Mouse (Mus musculus) gastrocnemius, postnatal 36 days (tissue): ENCODE results near the gene Alox5ap. TPM values are rescaled to one million over a fixed set of nuclear protein-coding genes. Genes with fewer than 3 reads are reported as not detected.

Experiments used
- DNase-seq, 2 experiments: peaks; one replicate each; pipeline ENCODE4 v3.0.0; 2022
- intact Hi-C: fragments of 180-260 bp; cut with DNase I; formaldehyde crosslinking; loops from one replicate; pipeline ENCODE4 v1.15.1; 2025
- long read RNA-seq, 2 experiments: library from polyadenylated mRNA; stranded (forward); transcript quantifications; one replicate each; pipeline ENCODE4 v2.0.0; 2021
- total RNA-seq, 2 experiments: library from RNA; stranded (reverse); gene quantifications; 2 replicates each; pipeline ENCODE4 v1.2.3; 2021

The Alox5ap gene
- total RNA-seq = 1 to 10 TPM; 5.0 to 6.5 TPM
- long read RNA-seq, experiment 1, transcript Alox5ap-201 (5 exons, 1,251 nt) = major isoform, 7 of 12 reads
- long read RNA-seq, experiment 1, partial matches to known transcripts = 0 of 12 reads
- long read RNA-seq, experiment 1, other reads (novel, unspliced or antisense) = 5 of 12 reads
- long read RNA-seq, experiment 2, partial matches to known transcripts = 0 of 3 reads
- long read RNA-seq, experiment 2, other reads (novel, unspliced or antisense) = 0 of 3 reads

DNA sequence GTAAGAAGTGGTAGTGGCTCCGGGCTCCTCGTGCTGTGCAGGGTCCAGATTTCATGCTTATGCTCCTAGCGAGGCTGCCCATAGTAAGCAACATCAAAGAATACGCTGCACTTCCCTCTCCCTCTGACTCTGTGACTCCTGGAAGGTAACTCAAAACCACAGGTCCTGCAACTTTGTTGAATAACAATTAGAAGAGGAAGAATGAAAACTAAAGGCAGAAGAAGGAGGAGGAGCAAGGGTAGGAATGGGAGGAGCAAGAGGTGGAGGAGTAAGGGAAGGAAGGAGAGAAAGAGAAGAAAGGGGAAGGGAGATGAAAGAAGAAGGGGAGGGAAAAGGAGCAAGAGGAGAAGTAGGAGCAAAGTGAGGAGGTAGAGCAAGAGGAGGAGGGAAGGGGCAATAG, at the start of gene Alox5ap:
Gene Alox5ap, plus strand, starts transcription at position 363 of the 400 bp plus-strand sequence.
- DNase-seq = no peak
- intact Hi-C loops = no loop called here

DNA sequence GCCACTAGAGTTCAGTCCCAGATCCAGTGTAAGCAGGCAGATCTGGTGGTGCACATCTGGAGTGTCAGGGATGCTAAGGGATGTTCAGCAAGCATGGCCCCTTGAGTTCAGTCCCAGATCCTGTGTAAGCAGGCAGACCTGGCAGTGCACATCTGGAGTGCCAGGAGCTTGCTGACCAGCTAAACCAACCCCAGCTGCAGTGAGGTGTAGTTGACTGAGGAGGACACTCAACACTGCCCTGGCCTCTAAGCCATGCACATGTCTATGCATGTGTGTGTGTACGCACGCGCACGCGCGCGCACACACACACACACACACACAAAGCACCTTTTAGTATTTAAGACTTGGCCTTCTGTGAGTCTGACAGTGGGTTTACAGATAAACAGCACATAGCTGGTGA, 49.0 kb upstream of the Alox5ap start:
- intact Hi-C loops = no loop called here
- DNase-seq = no peak

DNA sequence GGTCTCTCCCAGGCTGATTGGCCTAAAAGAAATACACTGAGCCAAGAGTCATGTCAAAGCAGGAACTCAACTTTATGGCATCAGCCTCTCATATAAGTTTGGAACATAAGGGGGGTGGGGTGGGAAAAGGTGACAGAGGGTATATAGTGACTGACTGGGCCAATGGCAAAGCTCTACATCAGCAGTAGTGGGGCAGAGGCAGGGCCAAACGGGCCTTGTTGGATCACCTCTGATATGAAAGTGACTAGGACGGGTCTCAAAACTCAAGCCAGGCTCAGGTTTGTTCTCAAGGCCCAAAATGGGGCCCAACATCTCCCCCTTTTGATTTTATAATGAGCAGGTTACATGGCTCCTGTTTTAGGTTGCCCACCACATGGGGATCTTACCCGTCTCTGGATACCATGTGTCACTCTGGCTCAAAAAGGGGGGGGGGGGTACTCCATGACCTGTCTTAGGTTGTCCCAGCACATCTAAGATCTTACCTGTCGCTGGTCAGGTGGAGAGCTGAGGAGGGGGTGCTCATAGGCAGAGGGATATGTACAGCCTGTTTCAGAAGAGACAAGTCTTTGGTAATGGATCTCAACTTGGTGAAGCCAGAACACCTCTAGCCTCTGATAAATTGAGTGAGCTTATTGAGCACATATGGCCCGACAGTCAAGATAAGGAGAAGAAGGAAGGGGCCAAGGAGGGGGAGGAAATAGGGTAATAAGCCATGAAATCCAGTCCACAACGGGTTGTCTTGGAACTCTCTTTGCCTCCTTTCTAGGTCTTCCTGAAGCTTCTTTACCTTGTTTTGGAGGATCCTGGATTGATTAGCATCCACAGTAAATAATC, 46.8 kb upstream of the Alox5ap start:
- no peak for DNase-seq
- intact Hi-C loops = no loop called here

DNA sequence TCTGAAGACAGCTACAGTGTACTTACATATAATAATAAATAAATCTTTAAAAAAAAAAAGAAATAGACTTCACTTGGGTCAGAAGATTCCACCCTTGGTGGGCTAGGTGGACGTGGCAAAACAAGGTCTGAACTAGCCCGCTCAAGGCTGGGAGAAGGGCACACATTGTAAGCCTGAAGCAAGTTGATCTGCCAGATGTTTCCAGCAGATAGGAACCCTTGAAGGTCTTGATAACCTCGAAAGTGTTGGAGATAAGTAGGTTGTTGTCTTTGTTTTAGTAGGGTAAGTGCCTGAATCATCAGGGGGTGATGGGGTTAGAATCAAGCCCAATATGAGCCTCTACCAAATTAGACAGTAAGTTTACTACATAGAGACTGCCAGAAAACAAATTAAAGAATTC, 45.1 kb upstream of the Alox5ap start:
- no peak for DNase-seq
- intact Hi-C loops = no loop called here

DNA sequence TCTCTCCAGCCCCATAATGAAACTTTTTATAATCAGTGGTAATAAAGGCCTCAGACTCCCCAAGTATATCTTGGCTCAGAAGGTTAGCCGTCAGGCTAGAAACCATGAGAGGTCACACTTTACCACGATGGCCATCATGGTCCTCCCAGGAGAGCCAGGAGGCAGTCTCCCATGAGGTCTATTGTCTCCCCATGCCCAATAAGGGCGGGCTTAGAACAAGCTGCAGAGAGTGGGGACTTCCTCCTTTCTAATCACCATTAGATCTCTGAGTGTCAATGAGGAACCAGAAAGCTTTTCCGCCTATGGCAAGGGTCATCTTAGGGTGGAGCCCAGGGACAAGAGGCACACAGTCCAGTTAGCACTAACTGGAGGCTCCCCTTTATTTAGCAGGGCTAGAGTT, 43.2 kb upstream of the Alox5ap start:
- intact Hi-C loops = no loop called here

DNA sequence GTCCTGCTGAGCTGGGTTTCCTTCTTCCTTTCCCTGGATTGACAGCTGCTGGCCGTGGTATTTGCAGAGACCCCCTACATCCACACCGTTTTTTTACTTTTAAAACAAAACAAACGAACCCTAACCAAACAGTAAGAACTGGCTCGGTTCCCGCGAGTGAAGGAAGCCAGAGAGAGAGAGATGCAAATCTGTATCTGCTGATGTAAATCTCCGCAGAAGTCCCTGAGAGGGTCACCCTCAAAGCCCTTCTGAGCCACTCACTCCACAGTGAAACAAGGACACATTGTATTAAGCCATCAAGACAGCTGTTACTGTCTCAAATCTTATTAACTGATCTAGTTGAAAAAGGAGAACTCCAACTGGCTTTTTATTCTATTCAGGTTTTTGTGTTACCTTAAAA, 39.9 kb upstream of the Alox5ap start:
- intact Hi-C loops = loop anchor here (5.0 kb wide), 1 partner anchor 37 kb away; no protein-coding TSS in a partner anchor
- no peak for DNase-seq

More for the DNA sequence above, 43.2 kb upstream of the Alox5ap start:
- no peak for DNase-seq

DNA sequence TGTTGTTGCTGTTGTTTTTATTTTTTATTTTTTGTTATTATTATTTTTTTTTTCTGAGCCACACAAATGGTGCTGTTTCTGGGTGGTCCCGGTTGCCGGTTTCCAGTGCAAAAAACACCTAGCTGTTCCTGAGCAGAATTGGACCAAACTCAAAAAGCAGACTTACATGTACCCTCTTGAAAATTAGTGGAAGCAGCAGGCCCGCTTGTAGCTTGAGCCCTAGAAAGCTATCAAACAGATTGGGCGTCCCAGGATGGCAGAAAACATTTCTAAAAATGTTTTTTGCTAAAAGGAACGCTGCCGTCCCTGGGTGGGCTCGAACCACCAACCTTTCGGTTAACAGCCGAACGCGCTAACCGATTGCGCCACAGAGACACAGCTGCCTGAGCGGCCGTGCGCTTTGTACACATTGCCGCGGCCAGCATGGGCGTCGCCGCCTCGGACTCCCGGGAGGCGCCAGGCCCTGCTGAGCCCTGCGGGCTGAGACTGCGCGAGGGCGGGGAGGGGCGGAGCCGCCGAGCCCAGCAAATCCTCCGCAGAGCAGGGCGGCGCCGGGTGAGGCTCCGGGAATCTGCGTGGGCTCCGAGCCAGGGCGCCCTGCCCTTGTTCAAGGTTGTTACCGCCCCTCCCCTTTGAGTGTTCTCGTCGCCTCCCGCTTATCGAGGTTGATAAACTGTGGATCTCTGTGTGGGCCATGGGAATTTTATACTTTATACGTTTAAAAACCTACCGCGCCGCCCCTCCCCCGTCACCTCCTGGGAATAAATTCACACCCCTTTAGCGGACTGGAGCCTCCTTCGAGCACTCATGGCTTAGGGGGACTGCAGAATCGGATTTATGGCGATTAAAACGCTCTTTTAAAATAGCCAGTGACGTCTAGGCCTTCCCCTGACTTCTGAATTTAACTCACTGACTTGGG, 35.6 kb upstream of the Alox5ap start:
- intact Hi-C loops = loop anchor here (5.0 kb wide), 1 partner anchor 42 kb away; no protein-coding TSS in a partner anchor

DNA sequence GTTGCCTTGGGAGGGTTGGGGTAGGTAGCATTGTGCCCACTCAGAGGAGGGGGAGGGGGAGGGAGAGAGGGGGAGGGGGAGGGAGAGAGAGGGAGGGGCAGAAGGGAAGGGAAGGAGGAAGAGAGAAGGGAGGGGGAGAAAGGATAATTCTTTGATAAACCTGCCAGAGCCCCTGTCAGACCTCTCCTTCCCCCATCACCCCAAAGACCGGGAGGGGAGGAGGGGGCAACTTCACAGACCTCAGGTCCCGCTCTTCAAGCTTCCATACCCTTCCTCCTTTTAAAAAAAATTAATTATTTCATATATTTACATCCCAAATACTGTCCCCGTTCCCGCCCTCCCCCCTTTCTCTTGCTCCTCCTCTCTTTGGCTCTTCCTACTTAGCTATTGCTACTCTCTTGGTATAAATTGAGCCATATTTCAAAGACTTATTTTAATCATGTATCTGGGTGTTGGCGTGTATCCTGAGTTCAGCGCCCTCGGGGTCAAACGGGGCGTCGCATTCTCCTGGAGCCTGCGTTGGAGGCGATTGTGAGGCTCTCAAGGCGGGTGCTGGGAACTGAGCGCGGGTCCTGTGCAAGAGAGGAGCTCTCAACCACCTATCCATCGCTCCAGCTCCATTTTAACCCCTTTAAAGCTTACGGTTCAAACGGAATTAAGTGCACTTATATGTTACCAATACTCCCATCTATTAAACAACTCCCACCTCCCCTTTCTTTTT, 34.8 kb upstream of the Alox5ap start:
- no peak for DNase-seq
- intact Hi-C loops = loop anchor here (5.0 kb wide), 1 partner anchor 42 kb away; no protein-coding TSS in a partner anchor

More for the DNA sequence above, 35.6 kb upstream of the Alox5ap start:
- peak; percentile 97 to 100 for DNase-seq

DNA sequence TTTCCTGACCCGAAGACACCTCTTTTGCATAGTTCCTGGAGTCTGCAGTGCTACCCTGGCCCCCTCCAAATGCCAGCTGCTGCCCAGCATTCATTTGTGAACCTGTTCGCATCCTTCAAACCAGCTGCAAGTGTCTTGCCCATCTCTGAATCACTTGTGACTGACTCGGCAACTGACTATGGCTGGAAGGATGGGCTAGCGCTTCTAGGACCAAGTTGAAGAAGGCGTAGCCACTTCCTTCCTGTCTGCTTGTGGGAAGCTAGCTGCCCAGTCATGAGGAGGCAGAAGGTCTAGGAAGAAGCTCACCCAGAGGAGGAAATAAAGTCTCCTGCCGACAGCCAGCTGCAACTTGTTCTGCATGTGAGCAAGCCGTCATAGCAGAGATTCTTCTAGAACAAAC, 29.6 kb upstream of the Alox5ap start:
- DNase-seq = no peak

DNA sequence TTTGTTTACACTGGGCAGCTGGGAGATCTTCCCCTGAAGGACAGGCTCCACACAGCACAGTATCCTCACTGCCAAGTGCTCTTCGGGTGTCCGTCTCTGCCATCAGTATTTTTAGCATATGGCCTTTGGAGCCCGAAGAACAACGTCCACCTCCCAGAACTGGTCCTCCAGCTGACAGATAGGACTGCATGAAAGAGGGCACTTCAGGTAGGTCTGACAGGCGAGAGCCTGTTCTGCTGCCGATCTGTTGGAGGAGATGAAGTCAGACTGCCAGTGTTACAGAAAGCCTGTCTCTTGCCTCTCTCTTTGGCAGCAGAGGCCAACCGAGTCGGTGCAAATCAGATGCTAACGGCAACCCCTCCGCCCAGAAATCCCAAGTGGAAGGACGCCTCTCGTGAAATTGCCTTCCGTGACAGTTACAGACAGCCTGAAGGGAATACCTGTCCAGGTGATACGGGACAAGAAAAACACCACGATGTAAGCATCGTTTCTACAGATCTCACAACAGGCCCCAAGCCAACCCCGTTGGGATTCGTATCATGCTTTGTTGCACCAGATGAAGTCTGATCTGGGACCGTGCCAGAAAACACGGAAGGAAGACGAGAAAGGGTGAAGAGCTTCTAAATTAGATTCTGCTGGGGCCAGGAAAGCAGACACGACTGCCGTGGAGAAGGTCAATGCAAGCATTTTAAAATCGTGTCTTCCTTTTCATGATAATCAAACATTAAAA, 27.2 kb upstream of the Alox5ap start:
- DNase-seq = no peak
- intact Hi-C loops = loop anchor here (5.0 kb wide), 1 partner anchor 185 kb away; no protein-coding TSS in a partner anchor

More for the DNA sequence above, 29.6 kb upstream of the Alox5ap start:
- intact Hi-C loops = loop anchor here (5.0 kb wide), 1 partner anchor 183 kb away; no protein-coding TSS in a partner anchor

DNA sequence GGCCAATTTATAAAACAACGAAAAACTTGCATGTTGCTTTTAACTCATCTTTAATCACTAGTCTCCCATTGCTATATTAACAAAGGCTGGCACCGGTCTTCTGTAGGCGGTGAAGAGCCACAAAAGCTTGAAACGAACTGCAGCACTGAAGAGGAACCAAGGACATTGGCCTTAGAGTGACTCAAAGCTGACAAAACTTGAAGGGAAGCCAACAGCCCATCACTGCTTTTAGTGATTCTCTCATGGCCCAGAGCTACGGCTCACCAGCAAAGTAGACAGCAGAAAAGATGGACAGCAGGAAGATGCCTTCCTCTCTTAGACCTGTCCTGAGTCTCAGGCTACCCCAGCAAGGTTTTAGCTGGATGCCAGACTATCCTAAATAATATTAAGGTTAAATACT, 22.1 kb upstream of the Alox5ap start:
- DNase-seq = no peak
- intact Hi-C loops = no loop called here

DNA sequence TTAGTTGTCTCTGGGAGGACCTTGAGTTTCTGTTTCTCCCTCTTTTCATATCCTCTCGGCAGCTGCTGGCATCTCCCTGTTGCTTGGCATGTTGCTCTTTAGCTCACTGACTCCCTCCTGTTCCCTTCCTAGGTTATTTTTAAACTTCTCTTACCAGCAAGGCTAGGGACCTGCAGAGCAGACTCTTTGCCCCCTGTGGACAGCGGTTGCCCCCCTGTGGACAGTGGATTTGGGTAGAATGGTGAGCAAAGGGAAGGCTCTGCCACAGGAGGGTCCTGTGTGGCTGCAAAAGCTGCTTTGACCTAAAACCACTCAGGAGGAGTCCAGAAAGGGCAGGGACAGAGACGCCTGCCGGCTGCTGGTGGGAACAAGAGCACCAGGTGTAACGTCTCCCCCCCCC, 21.5 kb upstream of the Alox5ap start:
- no peak for DNase-seq
- intact Hi-C loops = no loop called here

DNA sequence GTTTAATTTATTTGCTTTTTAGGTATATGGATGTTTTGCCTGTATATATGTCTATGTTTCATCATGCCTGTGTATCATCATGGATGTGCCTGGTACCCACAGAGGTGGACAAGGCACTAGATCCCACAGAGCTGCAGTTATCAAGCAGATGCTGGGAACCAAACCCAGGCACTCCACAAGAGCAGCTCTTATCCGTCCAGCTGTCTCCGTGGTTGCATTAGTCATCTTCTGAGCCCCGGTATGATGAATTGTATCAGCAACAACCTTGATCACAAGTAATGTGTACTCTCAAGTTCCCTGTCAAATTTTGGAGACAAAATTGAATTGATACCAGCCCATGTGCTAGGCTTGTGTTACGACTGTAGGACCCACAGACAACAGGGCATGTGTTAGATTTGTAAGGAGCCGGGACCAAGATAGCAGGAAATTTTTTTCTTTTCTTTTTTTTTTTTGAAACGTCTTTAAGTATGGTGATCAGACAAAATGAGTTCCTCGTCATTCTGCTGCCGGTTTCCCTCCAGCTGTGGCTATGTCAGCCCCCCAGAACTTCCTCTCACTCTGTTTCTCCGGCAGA, 19.1 kb upstream of the Alox5ap start:
- intact Hi-C loops = no loop called here
- DNase-seq = no peak

DNA sequence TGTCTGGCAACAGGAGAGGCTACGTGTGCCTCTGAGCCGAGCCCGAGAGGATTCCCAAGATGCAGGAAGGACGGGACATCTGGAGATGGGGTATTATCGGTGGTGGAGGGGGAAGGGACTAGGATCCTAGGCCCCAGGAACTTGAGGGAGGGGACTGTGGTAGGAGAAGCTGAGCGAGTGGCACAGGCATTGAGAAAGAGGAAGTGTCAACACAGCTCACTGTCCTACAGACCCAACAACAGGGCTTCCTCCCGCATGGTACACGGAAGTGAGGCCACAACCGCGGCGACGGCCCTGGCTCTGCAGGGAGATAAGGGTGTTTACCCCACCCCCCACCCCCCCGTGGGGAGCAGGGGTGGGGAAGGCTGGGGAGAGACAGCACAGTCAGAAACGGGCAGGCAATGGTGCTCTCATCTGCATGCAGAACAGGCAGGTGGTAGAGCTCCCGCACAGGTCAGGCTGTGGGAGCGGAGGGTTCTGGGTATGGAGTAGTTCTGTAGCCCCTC, 18.5 kb upstream of the Alox5ap start:
- intact Hi-C loops = no loop called here
- no peak for DNase-seq

DNA sequence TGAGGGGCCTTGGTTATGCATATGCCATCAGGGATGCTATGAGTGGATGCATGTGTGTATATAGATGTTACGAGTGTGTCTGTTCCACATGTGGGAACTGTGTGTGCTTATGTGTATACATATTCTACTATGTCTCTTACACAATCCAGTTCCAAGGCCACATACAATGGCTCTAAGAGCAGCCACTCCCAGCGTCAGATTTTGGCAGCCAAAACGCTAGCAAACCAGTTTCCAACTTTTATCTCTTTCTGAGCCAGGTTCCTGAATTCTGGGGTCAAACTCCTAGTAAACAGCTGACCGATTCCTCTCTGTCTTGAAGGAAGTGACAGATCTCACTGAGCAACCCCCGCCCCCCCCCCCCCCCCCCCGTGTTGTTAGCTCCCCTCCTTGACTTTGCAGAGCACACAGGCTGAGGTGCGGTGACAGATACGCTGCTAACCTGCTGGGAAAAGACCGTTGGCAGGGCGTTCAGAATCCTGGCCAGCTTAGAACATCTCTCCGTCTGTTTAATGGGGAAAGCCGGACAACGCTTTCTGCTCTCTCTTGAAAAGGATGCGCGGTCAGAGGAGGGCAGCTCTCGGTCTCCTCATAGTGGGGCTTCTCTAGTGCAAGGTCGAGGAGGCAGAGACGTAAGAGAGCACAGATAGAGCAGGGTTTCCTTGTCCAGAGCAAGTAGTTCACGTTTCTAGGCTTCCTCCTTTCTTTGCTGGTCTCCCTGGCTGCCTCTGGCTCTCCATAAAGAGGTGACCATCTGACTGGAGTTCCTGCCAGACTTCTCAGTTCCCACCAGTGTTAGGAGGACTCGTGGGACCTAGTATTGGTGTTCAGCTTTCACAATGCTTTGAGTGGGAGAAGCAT, 17.3 kb upstream of the Alox5ap start:
- DNase-seq = no peak
- intact Hi-C loops = no loop called here

DNA sequence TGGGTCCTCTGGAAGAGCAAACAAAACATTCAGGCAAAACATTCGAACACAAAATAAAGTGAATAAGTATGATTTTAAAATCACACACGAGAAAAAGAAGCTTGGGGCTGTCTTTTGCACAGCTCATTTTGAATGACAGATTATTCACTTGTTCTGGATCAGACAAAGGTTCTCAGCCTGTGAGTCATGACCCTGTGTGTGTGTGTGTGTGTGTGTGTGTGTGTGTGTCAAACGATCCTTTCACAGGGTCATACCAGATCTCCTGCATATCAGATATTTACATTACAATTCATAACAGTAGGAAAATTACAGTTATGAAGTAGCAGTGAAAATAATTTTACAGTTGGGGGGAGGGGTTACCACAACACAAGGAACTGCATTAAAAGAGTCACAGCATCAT, 12.3 kb upstream of the Alox5ap start:
- DNase-seq = no peak
- intact Hi-C loops = no loop called here

DNA sequence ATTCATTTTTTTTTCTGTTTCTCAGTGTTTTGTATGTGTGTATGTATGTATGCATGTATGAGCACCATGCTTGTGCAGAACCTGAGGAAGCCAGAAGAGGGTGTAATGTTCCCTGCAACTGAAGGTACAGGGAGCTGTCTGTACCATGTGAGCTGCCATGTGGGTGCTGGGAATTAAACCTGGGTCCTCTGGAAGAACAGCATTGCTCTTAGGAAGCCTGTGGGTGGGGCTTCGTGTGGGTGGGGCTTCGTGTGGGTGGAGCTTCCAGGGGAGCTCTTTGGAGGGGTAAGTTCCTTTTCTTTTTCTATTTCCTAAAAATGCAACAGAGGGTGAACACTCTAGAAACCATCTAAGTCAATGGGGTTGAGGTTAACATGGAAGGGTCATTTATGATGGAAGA, 11.1 kb upstream of the Alox5ap start:
- intact Hi-C loops = no loop called here
- DNase-seq = no peak

DNA sequence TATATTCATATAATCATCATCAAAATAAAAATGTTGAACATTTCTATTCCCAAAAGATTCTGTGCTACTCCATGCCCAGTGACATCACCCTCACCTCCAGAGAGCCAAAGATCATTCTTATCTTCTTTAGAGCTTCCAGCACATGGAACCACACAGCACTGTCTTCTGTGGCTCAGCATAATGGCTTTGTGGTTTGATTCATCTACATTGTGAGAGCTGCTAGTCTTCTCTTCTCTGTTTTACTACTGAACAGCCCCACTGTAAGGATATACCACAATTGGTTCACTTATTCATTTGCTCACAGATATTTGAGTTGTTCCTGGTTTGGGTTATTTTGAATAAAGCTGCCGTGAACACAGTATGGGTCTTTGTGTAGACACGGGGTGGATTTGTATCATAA, 9.0 kb upstream of the Alox5ap start:
- intact Hi-C loops = no loop called here

More for the DNA sequence above, 9.0 kb upstream of the Alox5ap start:
- DNase-seq = no peak
